Mouse (Mus musculus) urinary bladder, postnatal 36 days (tissue): ENCODE results near the gene Map3k4.

Source experiments
- DNase-seq, 2 experiments: peaks; one replicate each; pipeline ENCODE4 v3.0.0; 2022; ENCODE audit warnings: low spot score in 2 of 2, mixed read lengths in 1 of 2

The Map3k4 gene

DNA sequence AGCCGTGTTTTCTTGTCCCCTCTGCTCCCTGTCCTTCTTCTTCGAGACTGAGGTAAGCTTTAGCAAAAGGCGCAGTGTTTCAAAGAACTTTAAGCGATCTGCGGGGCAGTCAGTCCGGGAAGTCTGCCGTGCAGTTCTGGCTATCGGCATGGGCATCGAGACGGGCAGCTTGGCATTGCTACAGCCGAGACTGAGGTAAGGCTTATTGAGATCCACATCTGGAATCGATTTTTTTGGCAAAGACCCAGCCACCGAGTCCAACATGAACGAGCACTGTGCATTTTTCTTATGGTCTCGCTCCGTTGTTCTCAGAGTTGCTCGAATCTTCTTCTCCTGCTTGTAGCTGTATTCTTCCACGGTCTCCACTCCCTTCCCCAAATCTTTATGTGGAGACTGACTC lies 46.8 kb downstream of the Map3k4 start:
- no peak for DNase-seq

DNA sequence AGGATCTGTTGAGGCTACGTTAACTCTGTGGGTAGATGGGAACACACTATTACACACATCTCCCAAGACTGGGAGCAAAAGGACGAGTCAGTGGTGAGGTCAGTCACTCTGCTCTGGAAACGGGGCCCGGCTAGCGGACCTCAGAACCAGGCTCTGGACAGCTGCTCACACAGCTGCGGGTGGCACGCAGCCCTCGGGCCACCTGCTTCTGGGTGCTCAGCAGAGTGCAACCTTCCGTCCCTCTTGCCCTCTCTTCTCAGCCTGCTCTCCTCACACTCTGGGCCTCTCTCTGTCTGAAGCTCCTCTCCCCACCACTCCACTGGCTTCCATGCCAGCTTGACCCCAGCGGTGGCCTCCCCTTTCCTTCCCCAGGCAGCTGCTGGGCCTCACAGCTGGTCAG lies 50.1 kb downstream of the Map3k4 start:
- DNase-seq, result no peak

- no peak for DNase-seq
Observed at GRCm38 (mm10) chr17:12268091-12268490, 50.5 kb downstream of the Map3k4 start.

- DNase-seq, result peak in 1 of 2 experiments; percentile 40
Observed at GRCm38 (mm10) chr17:12265969-12266925, 52.3 kb downstream of the Map3k4 start.

DNA sequence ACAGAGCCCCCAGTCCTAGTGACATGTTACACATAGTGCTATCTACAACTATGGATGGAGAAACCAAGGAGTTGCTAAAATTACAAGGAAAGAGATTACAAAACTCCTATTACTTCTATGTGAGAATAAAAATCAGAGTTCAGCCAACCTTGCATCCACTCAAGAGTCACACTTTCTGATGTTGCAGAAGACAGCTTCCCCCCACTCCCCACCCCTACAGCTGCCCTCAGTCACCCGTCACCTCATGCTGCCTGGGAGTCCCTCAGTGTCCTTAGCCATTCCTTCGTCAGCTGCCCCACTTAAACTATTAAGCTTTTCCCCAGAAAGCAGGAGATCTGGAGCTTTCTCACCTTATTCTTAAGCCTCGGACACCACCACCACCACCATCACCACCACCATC lies 54.3 kb downstream of the Map3k4 start:
- no peak for DNase-seq

- DNase-seq, result no peak
Observed at GRCm38 (mm10) chr17:12263787-12264186, 54.8 kb downstream of the Map3k4 start.

DNA sequence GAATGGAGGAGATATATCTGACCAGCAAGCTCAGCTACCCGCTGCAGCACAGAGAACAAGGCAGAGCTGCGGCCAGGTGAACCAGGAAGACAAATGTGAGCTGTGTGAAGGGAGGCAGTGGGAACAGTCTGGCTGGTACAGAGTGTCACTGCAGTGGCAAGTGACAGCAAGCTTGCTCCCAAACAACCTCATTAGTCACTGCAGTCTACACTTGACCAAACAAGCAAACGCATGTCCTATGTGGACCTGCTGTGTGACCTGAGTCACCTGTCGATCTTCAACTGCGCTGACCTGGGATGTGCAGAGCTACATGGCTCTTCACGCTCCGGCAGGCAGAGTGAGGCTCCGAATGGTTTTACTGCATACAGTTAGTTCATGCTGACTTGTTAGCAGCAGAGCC lies 55.7 kb downstream of the Map3k4 start:
- DNase-seq, result peak; percentile 42 to 58

DNA sequence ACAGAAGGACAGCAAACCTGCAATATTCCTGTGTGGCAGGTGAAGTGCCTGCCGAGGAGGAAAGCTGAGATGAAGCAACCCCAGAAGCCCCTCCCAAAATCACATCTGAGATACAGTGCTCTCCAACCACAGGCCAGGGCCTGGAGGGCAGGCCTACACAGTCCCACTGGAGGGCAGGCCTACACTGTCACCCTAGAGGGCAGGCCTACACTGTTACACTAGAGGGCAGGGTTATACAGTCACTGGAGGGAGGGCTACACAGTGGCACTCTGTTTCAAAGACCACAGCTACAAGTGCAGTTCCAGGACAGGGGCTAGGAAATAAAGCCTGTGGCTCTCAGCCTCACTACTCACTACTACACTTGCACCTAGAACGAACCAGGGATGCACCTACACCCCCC lies 56.7 kb downstream of the Map3k4 start:
- DNase-seq, result no peak

- DNase-seq, result no peak
Observed at GRCm38 (mm10) chr17:12261376-12261775, 57.2 kb downstream of the Map3k4 start.

DNA sequence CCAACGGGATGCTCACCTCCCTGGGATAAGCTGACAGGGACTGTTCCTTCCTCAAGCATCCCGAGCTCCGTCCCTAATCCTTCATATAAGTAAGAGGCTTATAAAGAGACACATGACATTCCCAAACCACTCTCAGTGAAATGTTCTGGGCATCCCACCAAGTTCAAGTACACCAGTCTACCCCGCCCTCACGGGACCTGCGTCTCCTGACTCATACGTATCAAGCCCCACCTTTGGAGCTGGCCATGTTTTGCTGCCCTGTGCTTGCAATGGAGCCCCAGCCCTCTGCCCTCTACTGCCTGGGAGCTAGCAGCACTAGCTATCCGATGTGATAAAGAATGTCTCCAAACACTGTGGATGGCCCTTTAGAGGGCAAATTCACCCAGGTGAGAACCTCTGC lies 58.6 kb downstream of the Map3k4 start:
- no peak for DNase-seq

DNA sequence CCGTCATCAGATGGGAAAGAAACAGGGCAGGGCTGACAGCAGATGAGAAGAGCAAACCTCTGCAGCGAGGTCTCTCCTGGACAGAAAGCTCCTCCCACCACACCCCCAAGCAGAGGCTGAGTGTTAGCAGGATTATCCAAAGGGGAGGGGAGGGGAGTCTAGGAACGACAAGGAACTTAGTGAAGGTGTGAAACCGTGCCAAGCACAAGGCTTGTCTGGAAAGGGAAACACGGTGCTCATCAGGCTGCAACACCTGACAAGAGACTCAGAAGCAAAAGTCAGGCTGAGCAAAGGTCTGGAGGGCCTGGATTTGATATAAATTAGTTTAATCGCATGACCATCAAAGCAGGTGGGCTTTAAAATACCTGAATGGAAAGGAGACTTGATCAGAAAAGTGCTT lies 60.1 kb downstream of the Map3k4 start:
- no peak for DNase-seq

DNA sequence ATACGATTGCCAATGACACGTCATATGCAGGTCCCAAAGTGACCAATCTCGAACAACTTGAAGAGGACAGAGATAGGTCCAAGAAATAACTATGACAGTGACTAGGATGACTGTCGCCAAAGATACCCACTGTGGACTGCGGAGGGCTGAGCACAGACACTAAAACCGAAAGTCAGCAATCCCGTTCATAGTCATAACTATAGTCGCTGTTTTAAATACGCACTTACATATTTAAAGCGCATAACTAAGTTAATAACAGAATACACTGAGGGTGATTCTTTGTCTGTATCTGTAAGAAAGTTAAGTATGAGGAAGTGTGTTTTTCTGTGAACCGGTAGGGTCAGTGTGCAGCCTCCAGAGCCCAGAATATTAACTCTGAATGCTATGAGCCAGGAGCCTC lies 62.5 kb downstream of the Map3k4 start:
- no peak for DNase-seq

DNA sequence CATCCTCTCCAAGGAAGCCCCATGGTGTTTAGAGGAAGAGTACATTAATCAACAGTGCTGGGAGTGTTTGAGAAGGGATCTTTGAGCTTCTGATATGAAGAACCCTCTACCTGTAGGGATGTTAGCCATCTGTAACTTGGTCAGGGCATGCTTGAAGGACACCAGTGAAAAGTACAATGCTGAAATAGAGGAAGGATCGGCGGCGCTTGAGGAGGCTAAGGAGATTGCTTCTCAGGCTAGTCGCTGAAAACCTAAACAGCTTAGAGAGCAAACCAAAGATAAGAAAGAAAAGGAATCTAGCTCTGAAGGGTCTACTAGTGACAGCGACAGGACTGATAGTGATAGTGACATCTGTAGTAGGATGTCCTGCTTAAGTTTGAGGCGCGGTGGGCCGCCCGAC lies 68.0 kb downstream of the Map3k4 start:
- DNase-seq, result no peak

- DNase-seq, result no peak
Observed at GRCm38 (mm10) chr17:12249783-12250504, 68.7 kb downstream of the Map3k4 start.

- no peak for DNase-seq
Observed at GRCm38 (mm10) chr17:12240701-12241100, 77.9 kb downstream of the Map3k4 start.

GRCm38 (mm10) chr17:12232724-12233123 lies 85.9 kb downstream of the Map3k4 start:
- DNase-seq, result no peak

GRCm38 (mm10) chr17:12231087-12231486 lies 87.5 kb downstream of the Map3k4 start:
- DNase-seq, result no peak

DNA sequence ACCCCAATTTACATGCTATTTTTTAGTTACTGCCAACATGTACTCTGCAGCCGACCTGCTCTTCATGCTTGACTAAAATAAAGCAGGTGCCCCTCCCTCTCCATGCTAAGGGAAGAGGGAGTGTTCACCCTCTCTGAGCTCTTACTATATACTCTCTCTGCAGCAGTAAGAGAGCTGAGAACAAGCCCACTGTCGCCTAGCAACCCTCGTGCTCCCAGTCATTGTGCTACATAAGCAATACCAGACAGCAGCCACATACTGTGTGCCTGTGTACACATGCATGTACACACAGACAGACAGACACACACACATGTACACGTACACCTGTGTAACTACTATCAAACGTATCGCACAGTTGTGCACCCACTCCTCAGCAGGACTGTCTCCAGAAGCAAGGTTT lies 88.4 kb downstream of the Map3k4 start:
- DNase-seq, result no peak

- DNase-seq, result no peak
Observed at GRCm38 (mm10) chr17:12229756-12230155, 88.8 kb downstream of the Map3k4 start.

DNA sequence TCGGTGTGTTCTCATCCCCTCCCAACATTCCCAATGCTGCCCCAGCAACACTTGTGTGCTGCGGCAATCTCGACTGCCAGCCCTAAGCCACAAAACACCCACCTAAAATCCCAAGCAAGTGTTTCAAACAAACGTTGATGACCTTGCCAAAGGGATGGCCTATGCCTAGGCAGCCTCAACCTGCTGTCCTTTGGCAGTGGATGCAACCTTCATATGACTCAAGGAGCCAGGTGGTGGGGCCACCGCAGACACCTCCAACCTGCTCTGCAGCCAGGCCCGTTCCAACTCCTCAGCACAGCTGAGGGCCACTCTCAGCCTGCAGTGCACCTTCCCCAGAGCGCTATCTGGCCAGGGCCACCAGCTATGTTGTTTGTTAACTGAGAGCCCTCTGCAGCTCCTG lies 90.1 kb downstream of the Map3k4 start:
- DNase-seq, result no peak

DNA sequence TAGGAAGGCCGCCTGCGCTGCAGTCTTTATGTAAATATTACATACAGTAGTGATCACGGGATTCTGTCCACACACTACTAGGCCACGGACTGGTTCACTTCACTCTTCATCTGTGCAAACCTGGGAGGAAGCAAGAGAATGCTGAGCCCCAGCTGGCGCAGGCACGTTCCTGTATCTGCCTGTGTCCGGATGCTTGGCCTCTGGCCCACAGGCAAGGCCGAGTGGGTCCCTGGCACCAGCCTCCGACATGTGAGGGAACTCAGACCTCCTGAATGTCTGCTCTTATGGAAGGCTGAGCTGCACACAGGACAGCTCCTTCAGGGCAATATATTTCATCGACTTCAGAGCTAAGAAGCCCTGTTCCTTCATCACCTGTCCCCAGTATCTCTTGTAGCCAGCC lies 90.6 kb downstream of the Map3k4 start:
- DNase-seq, result no peak

GRCm38 (mm10) chr17:12226551-12226950 lies 92.0 kb downstream of the Map3k4 start:
- peak in 1 of 2 experiments; percentile 33 for DNase-seq

DNA sequence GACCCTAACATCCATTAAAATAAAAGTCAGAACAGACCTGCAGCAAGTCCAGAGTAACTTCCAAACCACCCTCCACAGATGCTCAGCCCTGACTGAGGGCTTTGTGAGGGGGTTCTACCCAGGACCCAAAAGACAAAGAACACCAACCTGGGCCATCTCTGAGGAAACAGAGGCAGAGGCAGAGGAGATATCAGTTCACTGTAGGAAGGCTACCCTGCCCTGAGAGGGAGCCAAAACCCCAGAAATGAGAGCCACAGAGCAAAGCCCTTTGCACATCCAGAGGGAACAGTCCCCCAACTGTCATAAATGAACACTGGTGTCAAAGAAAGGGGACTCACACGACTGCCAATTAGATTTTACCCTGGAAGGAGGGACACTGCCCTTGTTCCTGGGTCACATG lies 93.4 kb downstream of the Map3k4 start:
- no peak for DNase-seq
